Mouse (Mus musculus) embryonic facial prominence, embryonic 12.5 days (tissue): ENCODE measurements around the gene Dab2ip. TPM values are rescaled to one million over a fixed set of nuclear protein-coding genes. Genes with fewer than 3 reads are reported as not detected.

ENCODE experiments used
- ATAC-seq: fragments of 200-750 bp; cut with Nextera tagmentation; 2 replicates; pipeline ENCODE4 v1.8.0; 2017; ENCODE audit not compliant: insufficient number of reproducible peaks, insufficient read depth, low FRiP score, low TSS enrichment
- H3K27ac ChIP-seq: fragments of 300-500 bp; sonication (generic); 2 replicates; pipeline ENCODE4 v1.5.1; 2016; ENCODE audit warnings: mild to moderate bottlenecking
- H3K27me3 ChIP-seq: fragments of 300-500 bp; sonication (generic); 2 replicates; pipeline ENCODE4 v1.6.1; 2016; ENCODE audit warnings: mild to moderate bottlenecking, moderate library complexity
- H3K36me3 ChIP-seq: fragments of 300-500 bp; sonication (generic); 2 replicates; pipeline ENCODE4 v1.6.1; 2016; ENCODE audit warnings: mild to moderate bottlenecking
- H3K4me1 ChIP-seq: fragments of 300-500 bp; sonication (generic); 2 replicates; pipeline ENCODE4 v1.6.1; 2016
- H3K4me2 ChIP-seq: fragments of 300-500 bp; sonication (generic); replicated peaks from 2 replicates; pipeline ENCODE4 v1.6.1; 2016; ENCODE audit warnings: mild to moderate bottlenecking, moderate library complexity
- H3K4me3 ChIP-seq: fragments of 300-500 bp; sonication (generic); 2 replicates; pipeline ENCODE4 v1.5.1; 2016; ENCODE audit warnings: mild to moderate bottlenecking
- H3K9ac ChIP-seq: fragments of 300-500 bp; sonication (generic); 2 replicates; pipeline ENCODE4 v1.6.1; 2016; ENCODE audit warnings: mild to moderate bottlenecking, moderate library complexity
- H3K9me3 ChIP-seq: fragments of 300-500 bp; sonication (generic); 2 replicates; pipeline ENCODE4 v1.6.1; 2016; ENCODE audit warnings: mild to moderate bottlenecking, moderate library complexity
- WGBS: fragments of 180-500 bp; shearing (Covaris S2); methylation state at CpG from one replicate; pipeline ENCODE4 v1.1.7; 2016; 5-methylcytosine and 5-hydroxymethylcytosine counted together
- polyA plus RNA-seq: library from polyadenylated mRNA; unstranded; fragments of >200 nt; fragmentation: Nextera tagmentation; extraction: Ambion mirVana; gene quantifications from 2 replicates; pipeline ENCODE4 v1.2.1, GENCODE M21; 2016

Gene Dab2ip
- polyA plus RNA-seq, 1 experiment from 2014 or later: 61.0 TPM

DNA sequence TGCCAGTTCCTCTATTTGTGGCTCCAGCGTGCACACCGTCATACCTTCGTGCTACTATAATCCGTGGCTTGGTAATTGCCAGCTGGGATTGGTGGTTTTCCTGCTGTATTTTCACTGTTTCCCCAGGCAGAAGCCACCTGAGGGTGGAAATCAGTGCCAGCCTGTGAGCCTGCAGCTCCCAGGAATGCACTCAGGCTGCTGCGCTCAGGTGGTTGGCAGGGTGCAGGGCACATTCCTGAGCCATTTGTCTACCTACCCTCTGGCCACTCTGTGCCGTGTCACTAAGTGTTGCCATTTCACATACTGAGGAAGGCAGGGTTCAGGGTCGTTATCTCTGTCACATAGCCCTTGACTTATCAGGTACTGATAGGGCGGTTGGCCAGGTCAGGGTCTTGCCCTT is 88.5 kb downstream of the Dab2ip start:
- no peaks in the 10 kb centered on the region for H3K9me3 ChIP-seq
- no peak overlapping the region for H3K4me3 ChIP-seq
- H3K9ac ChIP-seq: no peak overlapping the region
- 86% methylated on average over 8 of the region's 8 CpGs for WGBS
- H3K27ac ChIP-seq: no peak overlapping the region
- H3K36me3 ChIP-seq: peaks cover 40% of the 10 kb centered on the region
- ATAC-seq: no peak
- H3K4me1 ChIP-seq: peaks cover 16% of the 10 kb centered on the region
- H3K27me3 ChIP-seq: no peaks in the 10 kb centered on the region
- no peak overlapping the region for H3K4me2 ChIP-seq

DNA sequence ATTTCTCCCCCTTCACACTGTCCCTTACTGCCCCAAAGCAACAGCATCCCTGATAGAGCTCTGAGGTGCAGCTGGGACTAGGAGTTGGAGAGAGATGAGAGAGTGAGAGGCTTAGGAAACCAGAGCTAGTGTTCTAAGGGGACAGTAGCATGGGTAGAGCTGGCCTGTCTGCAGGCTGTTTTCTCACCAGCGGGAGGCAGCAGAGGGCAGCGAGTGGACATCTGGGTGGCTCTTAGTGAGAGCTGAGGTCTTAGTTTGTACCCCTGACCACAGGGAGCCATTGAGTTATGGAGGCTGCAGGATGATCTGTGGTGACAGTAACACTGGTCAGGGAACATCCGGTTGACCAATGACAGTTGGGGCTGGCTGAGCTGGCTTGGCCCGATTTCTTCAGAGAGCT is 91.6 kb downstream of the Dab2ip start:
- no peaks in the 10 kb centered on the region for H3K27me3 ChIP-seq
- ATAC-seq: no peak

DNA sequence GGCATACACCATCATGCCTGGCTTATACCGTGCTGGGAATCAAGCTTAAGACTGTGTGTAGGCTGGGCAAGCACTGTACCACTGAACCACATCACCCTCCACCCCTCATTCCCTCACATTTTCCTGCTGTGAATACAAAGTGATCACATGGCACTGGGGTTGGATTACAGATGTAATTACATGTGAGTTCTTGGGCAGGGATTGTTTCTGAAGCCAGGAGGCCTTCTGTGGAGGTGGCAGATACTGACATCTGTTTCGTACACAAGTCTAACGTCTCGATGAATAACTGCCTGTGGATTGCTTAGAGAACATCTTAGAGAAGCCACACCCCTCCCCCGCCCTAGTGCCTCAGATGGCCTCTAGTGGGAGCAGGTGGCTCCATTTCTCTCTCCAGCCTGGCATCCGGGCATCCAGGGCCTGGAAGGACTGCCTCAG is 93.2 kb downstream of the Dab2ip start:
- Histone ChIP-seq H3K9ac (no peak overlapping the region), H3K36me3 (peaks cover 15% of the 10 kb centered on the region), H3K27me3 (no peaks in the 10 kb centered on the region), H3K4me2 (no peak overlapping the region), H3K27ac (peak overlapping the region; percentile 17; the same call in 1 of the 2 replicates), H3K9me3 (no peaks in the 10 kb centered on the region), H3K4me1 (peaks cover 32% of the 10 kb centered on the region), H3K4me3 (no peak overlapping the region)
- 45% methylated on average over 6 of the region's 6 CpGs for WGBS
- ATAC-seq: no peak

More for the DNA sequence above, 91.6 kb downstream of the Dab2ip start:
- Histone ChIP-seq H3K4me2 (no peak overlapping the region), H3K27ac (no peak overlapping the region), H3K4me3 (no peak overlapping the region), H3K9ac (no peak overlapping the region), H3K4me1 (peaks cover 19% of the 10 kb centered on the region), H3K36me3 (peaks cover 27% of the 10 kb centered on the region), H3K9me3 (no peaks in the 10 kb centered on the region)
- WGBS: 35% methylated on average over 4 of the region's 4 CpGs

DNA sequence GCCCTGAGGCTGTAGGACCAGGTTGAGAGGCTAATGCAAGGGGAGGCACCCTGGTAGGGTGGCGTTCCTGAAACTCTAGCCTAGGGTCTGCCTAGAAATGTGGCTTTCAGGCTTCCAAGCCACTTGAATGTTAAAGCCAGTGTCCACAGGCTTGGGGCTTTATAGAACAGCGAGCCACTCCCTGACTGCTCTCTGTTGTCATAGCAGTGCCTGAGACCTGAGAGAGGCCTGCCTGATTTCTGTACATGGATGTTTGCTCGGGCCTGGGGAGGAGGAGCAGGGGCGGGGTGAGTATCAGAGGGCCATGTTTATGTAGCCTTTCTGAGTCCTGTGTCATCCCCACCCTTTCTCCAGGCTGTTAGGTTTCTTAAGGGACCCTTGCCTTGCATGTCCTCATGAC is 94.9 kb downstream of the Dab2ip start:
- no peak overlapping the region for H3K4me2 ChIP-seq
- no peak overlapping the region for H3K9ac ChIP-seq
- H3K4me1 ChIP-seq: peaks cover 43% of the 10 kb centered on the region
- H3K27me3 ChIP-seq: no peaks in the 10 kb centered on the region
- ATAC-seq: no peak
- no peak overlapping the region for H3K4me3 ChIP-seq
- H3K27ac ChIP-seq: no peak overlapping the region
- 68% methylated on average over 4 of the region's 4 CpGs for WGBS
- H3K9me3 ChIP-seq: no peaks in the 10 kb centered on the region
- no peaks in the 10 kb centered on the region for H3K36me3 ChIP-seq

DNA sequence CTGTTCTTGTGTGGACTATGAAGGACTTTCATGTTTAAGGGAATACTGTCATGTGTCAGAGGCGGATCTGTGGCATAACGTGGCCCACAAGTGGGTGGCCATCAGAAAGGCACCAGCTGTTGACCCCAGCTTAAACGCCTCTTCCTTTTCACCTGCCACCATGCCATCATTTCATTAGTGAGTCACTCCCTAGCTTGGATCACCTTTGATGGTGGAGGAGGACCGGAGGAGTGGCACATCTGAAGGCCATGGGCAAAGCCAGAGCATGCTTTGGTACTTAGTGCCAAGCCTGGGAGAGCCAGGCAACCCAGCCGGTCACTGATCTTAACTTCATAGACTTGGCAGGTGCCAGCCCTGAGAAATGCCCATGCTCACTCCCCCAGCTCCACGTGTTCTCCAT is 96.7 kb downstream of the Dab2ip start:
- Histone ChIP-seq H3K27ac (no peak overlapping the region), H3K36me3 (no peaks in the 10 kb centered on the region), H3K4me1 (peaks cover 50% of the 10 kb centered on the region), H3K9ac (no peak overlapping the region), H3K4me2 (no peak overlapping the region), H3K27me3 (no peaks in the 10 kb centered on the region), H3K9me3 (no peaks in the 10 kb centered on the region), H3K4me3 (no peak overlapping the region)
- ATAC-seq: no peak
- WGBS: 84% methylated on average over 6 of the region's 6 CpGs

DNA sequence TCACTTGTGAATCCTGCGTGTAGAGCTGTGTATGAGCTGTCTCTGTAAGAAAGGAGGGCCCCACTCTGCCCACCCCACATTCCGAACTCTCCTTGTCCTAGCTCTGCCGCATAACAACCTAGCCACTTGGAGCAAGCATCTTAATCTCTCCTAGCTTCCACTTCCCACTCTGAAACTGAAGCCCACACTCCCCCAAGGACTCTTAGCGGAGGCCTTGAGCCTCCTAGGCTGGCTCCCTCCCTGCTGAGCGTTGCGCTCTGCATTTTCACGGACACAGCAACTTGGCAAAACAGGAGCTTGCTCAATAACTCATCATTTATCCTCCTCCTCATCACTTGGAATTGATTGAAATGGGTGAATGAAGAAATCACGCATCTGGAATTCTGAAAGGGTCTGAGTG is 97.9 kb downstream of the Dab2ip start:
- Histone ChIP-seq H3K4me1 (peaks cover 49% of the 10 kb centered on the region), H3K27ac (no peak overlapping the region), H3K9ac (0 out of 2 replicates have a peak overlapping the region, but pooled peaks have one; percentile 4), H3K27me3 (no peaks in the 10 kb centered on the region), H3K4me2 (no peak overlapping the region), H3K4me3 (no peak overlapping the region), H3K9me3 (no peaks in the 10 kb centered on the region), H3K36me3 (no peaks in the 10 kb centered on the region)
- 50% methylated on average over 8 of the region's 8 CpGs for WGBS
- no peak for ATAC-seq

DNA sequence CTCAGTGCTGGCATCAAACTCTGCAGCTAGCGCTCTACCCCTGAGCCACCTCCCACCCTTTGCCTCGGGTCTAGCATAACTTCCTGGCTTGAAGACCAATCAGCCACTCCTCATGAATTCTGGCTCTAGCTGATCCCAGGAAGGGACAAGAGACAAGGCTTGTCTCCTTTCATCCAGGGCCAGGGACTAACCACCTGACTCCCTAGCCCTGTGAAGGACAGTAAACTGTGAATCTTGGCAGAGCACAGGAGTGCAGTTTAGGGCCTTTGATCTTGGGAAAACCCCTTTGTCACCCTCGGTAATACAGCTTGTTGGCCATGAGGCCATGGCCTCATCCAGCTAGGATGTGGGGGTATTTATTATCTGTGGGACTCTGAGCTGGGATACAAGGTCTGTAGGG is 100.2 kb downstream of the Dab2ip start:
- H3K36me3 ChIP-seq: no peaks in the 10 kb centered on the region

DNA sequence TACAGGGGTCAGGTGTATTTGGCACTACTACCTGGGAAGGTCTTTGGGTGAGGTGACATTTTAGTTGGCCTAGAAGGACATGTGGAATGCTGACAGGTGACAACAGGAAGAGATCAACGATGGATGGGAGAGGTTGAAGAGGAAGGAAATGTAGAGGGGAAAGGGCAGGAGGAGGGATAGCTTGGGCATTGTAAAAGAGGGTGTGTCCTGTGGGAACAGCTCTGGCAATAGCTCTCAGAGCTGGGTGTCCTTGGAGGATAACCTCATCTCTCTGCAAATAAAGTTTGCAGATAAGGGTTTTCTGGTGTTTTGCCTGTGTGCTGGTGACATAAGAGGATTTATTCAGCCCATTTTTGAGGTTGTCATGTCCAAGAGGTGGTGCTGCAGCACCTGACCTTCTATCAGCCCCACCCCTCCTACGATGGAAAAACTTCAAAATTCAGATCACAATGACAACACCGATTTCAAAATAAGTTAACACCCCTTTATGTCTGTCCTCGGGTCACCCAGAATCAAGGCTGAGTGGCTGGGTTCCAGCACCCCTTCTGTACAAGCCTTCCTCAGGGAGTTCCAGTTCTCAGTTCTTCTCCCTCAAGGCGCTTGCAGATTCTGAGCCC is 101.6 kb downstream of the Dab2ip start:
- Histone ChIP-seq H3K9me3 (no peaks in the 10 kb centered on the region), H3K4me1 (peaks cover 63% of the 10 kb centered on the region), H3K36me3 (no peaks in the 10 kb centered on the region), H3K27ac (no peak overlapping the region), H3K27me3 (no peaks in the 10 kb centered on the region), H3K4me3 (no peak overlapping the region), H3K4me2 (no peak overlapping the region), H3K9ac (no peak overlapping the region)
- no peak for ATAC-seq
- 88% methylated on average over 5 of the region's 5 CpGs for WGBS

More for the DNA sequence above, 100.2 kb downstream of the Dab2ip start:
- WGBS: 65% methylated on average over 3 of the region's 3 CpGs
- Histone ChIP-seq H3K9ac (no peak overlapping the region), H3K4me1 (peaks cover 50% of the 10 kb centered on the region), H3K27me3 (no peaks in the 10 kb centered on the region), H3K27ac (no peak overlapping the region), H3K4me3 (no peak overlapping the region), H3K4me2 (no peak overlapping the region), H3K9me3 (no peaks in the 10 kb centered on the region)
- ATAC-seq: no peak

DNA sequence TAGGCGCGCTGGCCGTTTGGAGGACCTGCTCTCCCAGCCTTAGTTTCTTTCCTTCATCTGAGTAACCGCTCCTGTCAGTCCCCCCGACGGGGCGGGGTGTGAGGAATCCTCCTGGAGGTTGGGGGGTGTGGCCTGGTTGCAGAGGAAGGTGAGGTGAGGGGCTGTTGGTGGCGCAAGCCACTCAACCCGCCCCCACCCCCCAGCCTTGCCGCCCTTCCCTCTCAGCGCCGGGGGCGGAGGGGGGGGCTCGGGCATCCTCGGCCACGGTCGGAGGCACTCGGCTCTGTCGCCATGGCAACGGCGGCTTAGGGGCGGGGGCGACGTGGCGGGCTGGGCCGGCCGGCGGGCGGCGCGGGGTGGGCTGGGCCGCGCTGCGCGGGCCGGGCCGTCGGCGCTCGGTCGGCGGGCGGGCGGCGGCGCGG is 102.9 kb downstream of the Dab2ip start:
- H3K36me3 ChIP-seq: 0 out of 2 replicates have a peak, but pooled peaks cover 3% of the 10 kb centered on the region
- under 1% methylated on average over 9 of the region's 47 CpGs for WGBS
- H3K4me1 ChIP-seq: peaks cover 59% of the 10 kb centered on the region
- peak overlapping the region; percentile 81 for H3K4me3 ChIP-seq
- H3K4me2 ChIP-seq: peak overlapping the region; percentile 92
- peak; percentile 44 for ATAC-seq
- H3K27ac ChIP-seq: peak overlapping the region; percentile 26; the same call in 1 of the 2 replicates
- no peaks in the 10 kb centered on the region for H3K9me3 ChIP-seq
- H3K27me3 ChIP-seq: no peaks in the 10 kb centered on the region
- peak overlapping the region; percentile 92 for H3K9ac ChIP-seq

DNA sequence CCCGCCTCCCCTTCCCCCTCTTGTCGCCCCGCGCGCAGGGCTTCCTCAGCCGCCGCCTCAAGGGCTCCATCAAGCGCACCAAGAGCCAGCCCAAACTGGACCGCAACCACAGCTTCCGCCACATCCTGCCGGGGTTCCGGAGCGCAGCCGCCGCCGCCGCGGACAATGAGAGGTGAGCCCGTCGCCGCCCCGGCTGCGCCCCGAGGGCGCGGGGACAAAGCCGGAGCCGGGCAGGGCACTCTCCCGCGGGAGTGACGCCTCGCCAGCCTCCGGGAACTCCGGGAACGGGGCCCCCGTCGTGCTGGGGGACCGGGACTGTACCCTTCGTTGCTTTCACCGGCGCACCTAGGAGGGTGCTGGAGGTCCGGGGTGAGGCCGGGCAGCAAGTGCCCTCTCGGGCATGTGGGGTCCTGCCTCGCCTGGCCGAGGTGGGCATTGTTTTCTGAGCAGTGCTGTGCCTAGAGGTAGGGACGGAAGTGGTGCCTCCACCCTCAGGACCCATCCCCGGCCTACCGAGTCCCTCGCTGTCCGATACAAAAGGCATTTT is 103.5 kb downstream of the Dab2ip start:
- ATAC-seq: peak; percentile 48
- H3K4me2 ChIP-seq: peak overlapping the region; percentile 92
- H3K27ac ChIP-seq: peak overlapping the region; percentile 87
- H3K4me3 ChIP-seq: peak overlapping the region; percentile 81
- WGBS: under 1% methylated on average over 44 of the region's 51 CpGs
- no peaks in the 10 kb centered on the region for H3K9me3 ChIP-seq
- 0 out of 2 replicates have a peak, but pooled peaks cover 3% of the 10 kb centered on the region for H3K36me3 ChIP-seq
- peaks cover 57% of the 10 kb centered on the region for H3K4me1 ChIP-seq
- H3K9ac ChIP-seq: peak overlapping the region; percentile 92
- H3K27me3 ChIP-seq: no peaks in the 10 kb centered on the region

DNA sequence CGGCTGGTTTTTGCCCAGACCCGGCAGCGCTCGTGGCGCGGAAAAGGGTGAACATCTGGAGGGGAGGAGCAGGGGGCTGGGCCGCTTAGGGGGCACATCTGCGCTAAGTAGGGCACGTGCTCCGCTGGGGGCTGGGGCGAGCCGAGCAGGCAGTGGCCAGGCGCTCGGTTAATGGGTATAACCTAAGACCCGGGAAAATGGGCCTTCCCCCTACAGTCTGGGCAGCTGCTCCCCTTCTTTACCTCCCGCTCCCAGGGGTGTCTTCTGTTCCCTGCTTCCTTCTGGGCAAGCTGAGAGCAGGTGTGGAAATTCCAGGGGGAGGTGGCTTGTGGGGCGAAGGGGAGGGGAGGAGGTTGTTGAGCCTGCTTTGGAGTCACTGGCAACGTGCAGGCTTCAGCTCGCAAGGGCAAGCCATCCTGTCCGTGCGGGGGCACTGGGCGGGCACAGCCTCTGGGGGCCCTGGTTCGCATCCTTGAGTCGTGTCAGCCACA is 104.0 kb downstream of the Dab2ip start:
- peak; percentile 65 for ATAC-seq
- peak overlapping the region; percentile 81 for H3K4me3 ChIP-seq
- H3K4me2 ChIP-seq: peak overlapping the region; percentile 92
- no peaks in the 10 kb centered on the region for H3K9me3 ChIP-seq
- peak overlapping the region; percentile 92 for H3K9ac ChIP-seq
- H3K27ac ChIP-seq: peak overlapping the region; percentile 87
- 0 out of 2 replicates have a peak, but pooled peaks cover 5% of the 10 kb centered on the region for H3K36me3 ChIP-seq
- H3K4me1 ChIP-seq: peaks cover 53% of the 10 kb centered on the region
- no peaks in the 10 kb centered on the region for H3K27me3 ChIP-seq
- 3% methylated on average over 24 of the region's 24 CpGs for WGBS
